ENCODE assay signal across 23 mouse cellular contexts in genomic region chr4:119442539-119442938, GRCm38 (mm10). TPM values are rescaled to one million over a fixed set of nuclear protein-coding genes. Genes with fewer than 3 reads are reported as not detected.
DNase-seq lines count a peak whose midpoint lies in the region; ATAC-seq and TF ChIP-seq lines count a peak whose summit lies in the region.
"Had no signal": no experiment of that assay in that cellular context is flagged by ENCODE, and none has a peak within 500 bp of the region (broad histone marks: within the 10 kb centered on the region; RNA-seq: fewer than 3 reads in every experiment).

No protein-coding gene starts in this region.

- no peaks in the 10 kb centered on the region for H3K9me3 ChIP-seq in kidney, embryonic 15.5 days (replicated peaks)
- no peaks in the 10 kb centered on the region for H3K9me3 ChIP-seq in E14TG2a.4 (ENCODE audit: low read length)
- H3K9me3 ChIP-seq in midbrain, embryonic 14.5 days (ENCODE audit: control insufficient read depth, low read length), result no peaks in the 10 kb centered on the region
- H3K9me3 ChIP-seq: hindbrain, embryonic 13.5 days; limb, embryonic 13.5 days; neural tube, embryonic 15.5 days had no signal

- no peak for TF ChIP-seq CTCF in E14TG2a.4 (conservative IDR thresholded peaks at IDR 0.05; ENCODE audit: low read length)

- H3K36me3 ChIP-seq in kidney, embryonic 15.5 days, result no peaks in the 10 kb centered on the region
- H3K36me3 ChIP-seq in E14TG2a.4 (ENCODE audit: insufficient read depth, low read length), result no peaks in the 10 kb centered on the region
- H3K36me3 ChIP-seq in midbrain, embryonic 14.5 days (ENCODE audit: control insufficient read depth, insufficient read depth, low read length), result no peaks in the 10 kb centered on the region
- H3K36me3 ChIP-seq: hindbrain, embryonic 13.5 days; limb, embryonic 13.5 days; neural tube, embryonic 15.5 days had no signal

- WGBS in kidney, embryonic 15.5 days, result 31% methylated on average over 6 of the region's 6 CpGs
- 48% methylated on average over 6 of the region's 6 CpGs for WGBS in midbrain, embryonic 14.5 days

- no peaks in the 10 kb centered on the region for H3K27me3 ChIP-seq in kidney, embryonic 15.5 days
- H3K27me3 ChIP-seq in E14TG2a.4 (ENCODE audit: insufficient read depth, low read length), result no peaks in the 10 kb centered on the region
- no peaks in the 10 kb centered on the region for H3K27me3 ChIP-seq in midbrain, embryonic 14.5 days (ENCODE audit: control insufficient read depth, insufficient read depth, low read length)
- H3K27me3 ChIP-seq: hindbrain, embryonic 13.5 days; limb, embryonic 13.5 days; neural tube, embryonic 15.5 days; Patski had no signal

- H3K27ac ChIP-seq in kidney, embryonic 15.5 days, result no peak overlapping the region
- H3K27ac ChIP-seq in midbrain, embryonic 14.5 days (replicated peaks; ENCODE audit: low read depth, low read length), result no peak overlapping the region
- H3K27ac ChIP-seq: hindbrain, embryonic 13.5 days; limb, embryonic 13.5 days; neural tube, embryonic 15.5 days had no signal

- ATAC-seq in kidney, embryonic 15.5 days (replicated peaks; ENCODE audit: low FRiP score), result peak; percentile 52; the same call in 1 of the 2 replicates
- ATAC-seq in erythroblast, adult 5-6 weeks (replicated peaks; ENCODE audit: low FRiP score, poor library complexity, severe bottlenecking), result peak; percentile 47; the same call in 1 of the 2 replicates
- no peak for ATAC-seq in midbrain, embryonic 14.5 days (ENCODE audit: low FRiP score, low TSS enrichment)
- ATAC-seq in granulocyte monocyte progenitor cell, adult 5-6 weeks (replicated peaks; ENCODE audit: poor library complexity, severe bottlenecking), result no peak
- ATAC-seq: CD4-positive, CD25-positive, alpha-beta regulatory T cell, adult 4 months; forebrain, embryonic 16.5 days; intestine, embryonic 16.5 days; Patski had no signal

- 0 out of 2 replicates have a peak overlapping the region, but pooled peaks have one; percentile 9 for H3K4me2 ChIP-seq in kidney, embryonic 15.5 days
- no peak overlapping the region for H3K4me2 ChIP-seq in midbrain, embryonic 14.5 days (ENCODE audit: low read length)
- H3K4me2 ChIP-seq: hindbrain, embryonic 13.5 days; limb, embryonic 13.5 days; midbrain, embryonic 11.5 days; neural tube, embryonic 15.5 days had no signal

- H3K9ac ChIP-seq in kidney, embryonic 15.5 days, result no peak overlapping the region
- H3K9ac ChIP-seq in midbrain, embryonic 14.5 days (replicated peaks; ENCODE audit: low read length), result no peak overlapping the region
- H3K9ac ChIP-seq: hindbrain, embryonic 13.5 days; limb, embryonic 13.5 days; neural tube, embryonic 15.5 days had no signal

- H3K4me3 ChIP-seq in kidney, embryonic 15.5 days (replicated peaks), result no peak overlapping the region
- peak overlapping the region; percentile 60 for H3K4me3 ChIP-seq in E14TG2a.4 (replicated peaks; ENCODE audit: low read length)
- H3K4me3 ChIP-seq in midbrain, embryonic 14.5 days (replicated peaks; ENCODE audit: low read depth, low read length), result no peak overlapping the region
- H3K4me3 ChIP-seq: hindbrain, embryonic 13.5 days; limb, embryonic 13.5 days; neural tube, embryonic 15.5 days had no signal

- no peak for DNase-seq in kidney, postnatal 10 days
- DNase-seq in ES-CJ7 (ENCODE audit: low read depth, low spot score), result peak; percentile 77
- no peak for DNase-seq in midbrain, embryonic 14.5 days
- DNase-seq: cerebellum, postnatal 36 days; heart, adult 11 months; kidney, postnatal 4 days; lung, adult 18-20 months; lung, postnatal 36 days; right cerebral cortex, postnatal 25 days; thymus, adult 2 months had no signal

- H3K4me1 ChIP-seq in kidney, embryonic 15.5 days, result peaks cover 4% of the 10 kb centered on the region
- peaks cover 51% of the 10 kb centered on the region for H3K4me1 ChIP-seq in E14TG2a.4 (replicated peaks; ENCODE audit: low read depth, low read length)
- H3K4me1 ChIP-seq in midbrain, embryonic 14.5 days (ENCODE audit: control insufficient read depth, insufficient read depth, low read length), result no peaks in the 10 kb centered on the region
- H3K4me1 ChIP-seq: neural tube, embryonic 15.5 days had no signal

RNA-seq across cellular contexts. Expression of gene Zmynd12, which starts 19.9 kb away (rescaled TPM):
- 0.44 and 0.51 TPM in 2 replicates for polyA plus RNA-seq in kidney, embryonic 15.5 days (2015; fragmentation: Nextera tagmentation; extraction: Ambion mirVana)
- 2.9 TPM in 1 of 2 replicates, not detected in the other for total RNA-seq in erythroblast, adult 5-6 weeks (2015; ENCODE audit: low replicate concordance)
- 0.43 TPM in 1 of 2 replicates, not detected in the other for total RNA-seq in erythroblast, adult 5-6 weeks (2017; ENCODE audit: low replicate concordance)
- 0.30 and 0.45 TPM in 2 replicates for polyA plus RNA-seq in midbrain, embryonic 14.5 days (2014; fragmentation: Nextera tagmentation; extraction: Ambion mirVana)
- not detected in 2 replicates for total RNA-seq in granulocyte monocyte progenitor cell, adult 5-6 weeks (2014; fragmentation: Nextera tagmentation)
- not detected in 2 replicates for total RNA-seq in granulocyte monocyte progenitor cell, adult 5-6 weeks (2017)
- total RNA-seq: gastrocnemius, adult 18-20 months had no signal
- polyA plus RNA-seq: midbrain, embryonic 11.5 days had no signal

RNA-seq across cellular contexts. Expression of gene Ppcs, which starts 20.3 kb away (rescaled TPM):
- 41.6 and 44.1 TPM in 2 replicates for polyA plus RNA-seq in kidney, embryonic 15.5 days (2015; fragmentation: Nextera tagmentation; extraction: Ambion mirVana)
- 4.2 and 8.1 TPM in 2 replicates for total RNA-seq in erythroblast, adult 5-6 weeks (2015; ENCODE audit: low replicate concordance)
- total RNA-seq in erythroblast, adult 5-6 weeks (2017; ENCODE audit: low replicate concordance), result 2.3 and 7.2 TPM in 2 replicates
- polyA plus RNA-seq in midbrain, embryonic 14.5 days (2014; fragmentation: Nextera tagmentation; extraction: Ambion mirVana), result 20.9 and 24.5 TPM in 2 replicates
- total RNA-seq in granulocyte monocyte progenitor cell, adult 5-6 weeks (2014; fragmentation: Nextera tagmentation), result 11.5 and 17.4 TPM in 2 replicates
- 13.3 and 18.0 TPM in 2 replicates for total RNA-seq in granulocyte monocyte progenitor cell, adult 5-6 weeks (2017)

RNA-seq across cellular contexts. Expression of gene Ccdc30, which starts 27.2 kb away (rescaled TPM):
- 6.6 and 6.8 TPM in 2 replicates for polyA plus RNA-seq in kidney, embryonic 15.5 days (2015; fragmentation: Nextera tagmentation; extraction: Ambion mirVana)
- total RNA-seq in erythroblast, adult 5-6 weeks (2015; ENCODE audit: low replicate concordance), result not detected in 2 replicates
- total RNA-seq in erythroblast, adult 5-6 weeks (2017; ENCODE audit: low replicate concordance), result not detected in 2 replicates
- 19.3 and 20.6 TPM in 2 replicates for polyA plus RNA-seq in midbrain, embryonic 14.5 days (2014; fragmentation: Nextera tagmentation; extraction: Ambion mirVana)
- not detected in 2 replicates for total RNA-seq in granulocyte monocyte progenitor cell, adult 5-6 weeks (2014; fragmentation: Nextera tagmentation)
- not detected in 2 replicates for total RNA-seq in granulocyte monocyte progenitor cell, adult 5-6 weeks (2017)
- total RNA-seq: gastrocnemius, adult 18-20 months had no signal

RNA-seq across cellular contexts. Expression of gene Rimkla, which starts 49.9 kb away (rescaled TPM):
- 1.9 and 2.4 TPM in 2 replicates for polyA plus RNA-seq in kidney, embryonic 15.5 days (2015; fragmentation: Nextera tagmentation; extraction: Ambion mirVana)
- not detected in 2 replicates for total RNA-seq in erythroblast, adult 5-6 weeks (2015; ENCODE audit: low replicate concordance)
- not detected in 2 replicates for total RNA-seq in erythroblast, adult 5-6 weeks (2017; ENCODE audit: low replicate concordance)
- polyA plus RNA-seq in midbrain, embryonic 14.5 days (2014; fragmentation: Nextera tagmentation; extraction: Ambion mirVana), result 22.9 and 26.2 TPM in 2 replicates
- total RNA-seq in granulocyte monocyte progenitor cell, adult 5-6 weeks (2014; fragmentation: Nextera tagmentation), result not detected in 2 replicates
- total RNA-seq in granulocyte monocyte progenitor cell, adult 5-6 weeks (2017), result 0.10 TPM in 1 of 2 replicates, not detected in the other
- total RNA-seq: gastrocnemius, adult 18-20 months had no signal

Comparison
In these comparisons a context has a peak if more than half of its experiments do, and no peak if none do; other contexts are left out.
1. ATAC-seq: peak in kidney, embryonic 15.5 days (single experiment) and erythroblast, adult 5-6 weeks (single experiment); none in midbrain, embryonic 14.5 days (single experiment) and granulocyte monocyte progenitor cell, adult 5-6 weeks (single experiment).